Mouse (Mus musculus) testis, adult 2 months (tissue): Measurements from ENCODE around the gene Homer1.

Source experiments
- CTCF ChIP-seq: fragments of 200-500 bp; IDR thresholded peaks from 2 replicates; pipeline ENCODE4 v1.5.1; 2012; ENCODE audit warnings: low read depth, mild to moderate bottlenecking, inconsistent platforms, low read length, moderate library complexity; ENCODE audit not compliant: control insufficient read depth, insufficient read depth, insufficient replicate concordance
- POLR2A ChIP-seq: fragments of 200-500 bp; IDR thresholded peaks from 2 replicates; pipeline ENCODE4 v1.6.1; 2012; ENCODE audit warnings: low read depth, mild to moderate bottlenecking, inconsistent platforms, low read length, moderate library complexity; ENCODE audit not compliant: control insufficient read depth

- TF ChIP-seq CTCF: no peak
- no peak for TF ChIP-seq POLR2A
Observed at GRCm38 (mm10) chr13:93331721-93332120, 32.3 kb downstream of the Homer1 start.
